Mouse (Mus musculus) testis, adult 2 months (tissue): ENCODE results near the gene Olfr15. TPM values are rescaled to one million over a fixed set of nuclear protein-coding genes. Genes with fewer than 3 reads are reported as not detected.

ENCODE experiments used
- H3K27ac ChIP-seq: fragments of 200-500 bp; 2 replicates; pipeline ENCODE4 v1.5.1; 2012; ENCODE audit warnings: low read depth, low read length; ENCODE audit not compliant: control insufficient read depth, insufficient read depth
- H3K27me3 ChIP-seq: fragments of 200-500 bp; 2 replicates; pipeline ENCODE4 v1.6.1; 2012; ENCODE audit warnings: mild to moderate bottlenecking, low read length, moderate library complexity; ENCODE audit not compliant: control insufficient read depth, insufficient read depth
- H3K36me3 ChIP-seq: fragments of 200-500 bp; 2 replicates; pipeline ENCODE4 v1.6.1; 2012; ENCODE audit warnings: mild to moderate bottlenecking, low read length; ENCODE audit not compliant: control insufficient read depth, insufficient read depth
- H3K4me1 ChIP-seq: fragments of 200-500 bp; 2 replicates; pipeline ENCODE4 v1.6.1; 2012; ENCODE audit warnings: low read length; ENCODE audit not compliant: control insufficient read depth, insufficient read depth
- H3K4me3 ChIP-seq: fragments of 200-500 bp; 2 replicates; pipeline ENCODE4 v1.5.1; 2012; ENCODE audit warnings: low read depth, mild to moderate bottlenecking, low read length, moderate library complexity, mixed read lengths; ENCODE audit not compliant: control insufficient read depth
- CTCF ChIP-seq: fragments of 200-500 bp; IDR thresholded peaks from 2 replicates; pipeline ENCODE4 v1.5.1; 2012; ENCODE audit warnings: low read depth, mild to moderate bottlenecking, inconsistent platforms, low read length, moderate library complexity; ENCODE audit not compliant: control insufficient read depth, insufficient read depth, insufficient replicate concordance
- POLR2A ChIP-seq: fragments of 200-500 bp; IDR thresholded peaks from 2 replicates; pipeline ENCODE4 v1.6.1; 2012; ENCODE audit warnings: low read depth, mild to moderate bottlenecking, inconsistent platforms, low read length, moderate library complexity; ENCODE audit not compliant: control insufficient read depth
- polyA plus RNA-seq: library from polyadenylated mRNA; depleted of rRNA; stranded (reverse); fragments of >200 nt; gene quantifications from 2 replicates; pipeline ENCODE4 v1.2.3, GENCODE M21; 2012; rRNA removed

Gene Olfr15
- polyA plus RNA-seq, 1 experiment: not detected

GRCm38 (mm10) chr16:3884201-3885064, 53.8 kb downstream of the Olfr15 start, which contains the start of the genes Zfp597 and Gm20695:
TSS of gene Zfp597 (minus strand) at chr16:3884561.
TSS of gene Gm20695 (plus strand) at chr16:3884648.
- H3K4me1 ChIP-seq: peaks cover 8% of the 10 kb centered on the region
- TF ChIP-seq POLR2A: peak; percentile 75
- no peak for TF ChIP-seq CTCF

GRCm38 (mm10) chr16:3885065-3885670, 54.5 kb downstream of the Olfr15 start:
- no peak for TF ChIP-seq CTCF
- no peak for TF ChIP-seq POLR2A
- peak overlapping the region; percentile 95 for H3K27ac ChIP-seq
- H3K36me3 ChIP-seq: no peaks in the 10 kb centered on the region
- peaks cover 8% of the 10 kb centered on the region for H3K4me1 ChIP-seq
- no peaks in the 10 kb centered on the region for H3K27me3 ChIP-seq
- H3K4me3 ChIP-seq: peak overlapping the region; percentile 99

More at GRCm38 (mm10) chr16:3884201-3885064, 53.8 kb downstream of the Olfr15 start, which contains the start of the genes Zfp597 and Gm20695:
- Histone ChIP-seq H3K36me3 (no peaks in the 10 kb centered on the region), H3K27me3 (no peaks in the 10 kb centered on the region), H3K4me3 (peak within 1 kb of the TSS; percentile 99), H3K27ac (peak within 1 kb of the TSS; percentile 95)

GRCm38 (mm10) chr16:3891621-3892295, 61.1 kb downstream of the Olfr15 start:
- Histone ChIP-seq H3K4me1 (peaks cover 3% of the 10 kb centered on the region; the same call in 1 of the 2 replicates), H3K27ac (no peak overlapping the region), H3K36me3 (no peaks in the 10 kb centered on the region), H3K27me3 (no peaks in the 10 kb centered on the region), H3K4me3 (no peak overlapping the region)
- TF ChIP-seq CTCF (no peak), POLR2A (no peak)

GRCm38 (mm10) chr16:3893739-3894138, 63.1 kb downstream of the Olfr15 start:
- Histone ChIP-seq H3K4me3 (no peak overlapping the region), H3K4me1 (peaks cover 3% of the 10 kb centered on the region; the same call in 1 of the 2 replicates), H3K27ac (no peak overlapping the region), H3K36me3 (peaks cover 1% of the 10 kb centered on the region; the same call in 1 of the 2 replicates), H3K27me3 (no peaks in the 10 kb centered on the region)
- TF ChIP-seq POLR2A: no peak
- TF ChIP-seq CTCF: no peak

Other genes with a start within 250 kb of the Olfr15 start
- 0.51 and 1.3 TPM in 2 replicates for gene Olfr161, start 239.8 kb upstream of the Olfr15 start, polyA plus RNA-seq
- 0.04 TPM in 1 of 2 replicates, not detected in the other for gene Mefv, start 112.8 kb upstream of the Olfr15 start, polyA plus RNA-seq
- 11.1 and 11.7 TPM in 2 replicates for gene Zfp263, start 86.8 kb upstream of the Olfr15 start, polyA plus RNA-seq
- gene Zfp174, start 16.4 kb downstream of the Olfr15 start, polyA plus RNA-seq: 1.5 TPM in 2 replicates
- 127 and 130 TPM in 2 replicates for gene Naa60, start 41.5 kb downstream of the Olfr15 start, polyA plus RNA-seq
- gene Zfp597, start 53.7 kb downstream of the Olfr15 start, polyA plus RNA-seq: 11.2 and 14.3 TPM in 2 replicates
- gene Gm20695, start 53.8 kb downstream of the Olfr15 start, polyA plus RNA-seq: 0.12 TPM in 1 of 2 replicates, not detected in the other
- gene 1700037C18Rik, start 77.8 kb downstream of the Olfr15 start, polyA plus RNA-seq: 364 and 366 TPM in 2 replicates
- gene Cluap1, start 77.9 kb downstream of the Olfr15 start, polyA plus RNA-seq: 26.2 and 29.4 TPM in 2 replicates
- 0.64 and 0.80 TPM in 2 replicates for gene Nlrc3, start 145.8 kb downstream of the Olfr15 start, polyA plus RNA-seq
- gene Slx4, start 172.9 kb downstream of the Olfr15 start, polyA plus RNA-seq: 175 and 188 TPM in 2 replicates
- gene Dnase1, start 206.1 kb downstream of the Olfr15 start, polyA plus RNA-seq: 0.14 and 0.17 TPM in 2 replicates
- gene Trap1, start 246.9 kb downstream of the Olfr15 start, polyA plus RNA-seq: 70.0 and 72.4 TPM in 2 replicates